Mouse (Mus musculus) hindbrain, postnatal 0 days (tissue): ENCODE measurements around the gene Fancl. TPM values are rescaled to one million over a fixed set of nuclear protein-coding genes. Genes with fewer than 3 reads are reported as not detected.
"Not testable (repeated sequence)": the region's sequence is repeated elsewhere in the genome, so short reads cannot be mapped to it uniquely, and the experiment has no call there.

Experiments
- ATAC-seq: fragments of 200-750 bp; cut with Nextera tagmentation; 2 replicates; pipeline ENCODE4 v1.8.0; 2017; ENCODE audit warnings: mild to moderate bottlenecking, moderate TSS enrichment, moderate library complexity
- DNase-seq: peaks from one replicate; pipeline ENCODE4 v3.0.0-alpha.2; 2015; ENCODE audit warnings: low spot score
- H3K27ac ChIP-seq: fragments of 300-500 bp; sonication (generic); 2 replicates; pipeline ENCODE4 v1.5.1; 2014; ENCODE audit warnings: mild to moderate bottlenecking
- H3K27me3 ChIP-seq: fragments of 300-500 bp; sonication (generic); 2 replicates; pipeline ENCODE4 v1.6.1; 2014; ENCODE audit warnings: low read length, mixed read lengths; ENCODE audit not compliant: insufficient read depth
- H3K36me3 ChIP-seq: fragments of 300-500 bp; sonication (generic); 2 replicates; pipeline ENCODE4 v1.6.1; 2014; ENCODE audit warnings: low read length, mixed read lengths; ENCODE audit not compliant: insufficient read depth
- H3K4me1 ChIP-seq: fragments of 300-500 bp; sonication (generic); 2 replicates; pipeline ENCODE4 v1.6.1; 2014; ENCODE audit warnings: antibody characterized with exemption, low read length, mixed read lengths; ENCODE audit not compliant: insufficient read depth
- H3K4me2 ChIP-seq: fragments of 300-500 bp; sonication (generic); 2 replicates; pipeline ENCODE4 v1.6.1; 2014; ENCODE audit warnings: low read depth, mild to moderate bottlenecking, low read length, moderate library complexity, mixed read lengths
- H3K4me3 ChIP-seq: fragments of 300-500 bp; sonication (generic); 2 replicates; pipeline ENCODE4 v1.5.1; 2014; ENCODE audit warnings: low read length
- H3K9ac ChIP-seq: fragments of 300-500 bp; sonication (generic); replicated peaks from 2 replicates; pipeline ENCODE4 v1.6.1; 2014; ENCODE audit warnings: mild to moderate bottlenecking, low read length, moderate library complexity, mixed read lengths
- H3K9me3 ChIP-seq: fragments of 300-500 bp; sonication (generic); 2 replicates; pipeline ENCODE4 v1.6.1; 2016; ENCODE audit warnings: low read length, mixed read lengths
- CTCF ChIP-seq: IDR thresholded peaks from 2 replicates; pipeline ENCODE4 v1.5.1; 2016; ENCODE audit warnings: antibody characterized with exemption, control low read depth, low read depth
- WGBS: fragments of 180-500 bp; shearing (Covaris S2); extraction: QIAGEN DNeasy Blood & Tissue Kit; methylation state at CpG from one replicate; pipeline ENCODE4 v1.1.7; 2014; 5-methylcytosine and 5-hydroxymethylcytosine counted together
- polyA plus RNA-seq: library from polyadenylated mRNA; unstranded; fragments of >200 nt; fragmentation: Nextera tagmentation; extraction: Ambion mirVana; gene quantifications from 2 replicates; pipeline ENCODE4 v1.2.1, GENCODE M21; 2015
- total RNA-seq: library from RNA; depleted of rRNA; stranded (reverse); fragments of >200 nt; gene quantifications from 2 replicates; pipeline ENCODE4 v1.2.3, GENCODE M21; 2014; rRNA removed

Gene Fancl
- total RNA-seq (5.7 and 6.3 TPM in 2 replicates), polyA plus RNA-seq (15.9 and 16.3 TPM in 2 replicates)

DNA sequence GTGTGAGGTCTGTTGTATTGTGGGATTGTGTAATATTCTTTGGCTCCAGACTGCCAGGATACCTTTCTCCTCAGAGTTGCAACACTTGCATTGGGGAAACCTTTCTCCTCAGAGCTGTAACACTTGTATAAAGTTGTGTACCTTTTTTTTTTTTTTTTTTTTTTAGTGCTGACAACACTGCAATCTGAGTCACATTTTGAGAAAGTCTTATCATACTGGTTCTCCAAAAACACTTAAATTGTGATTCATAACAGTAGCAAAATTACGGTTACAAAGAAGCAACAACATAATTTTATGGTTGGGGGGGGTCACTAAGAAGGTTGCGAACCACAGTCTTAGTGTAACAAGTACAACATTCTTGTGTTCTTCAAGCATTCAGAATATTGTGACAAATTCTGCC lies at the start of gene Fancl:
TSS of gene Fancl (plus strand) at position 165 of the 400 bp plus-strand sequence.
- no peak for TF ChIP-seq CTCF
- Histone ChIP-seq H3K4me2 (peak within 1 kb of the TSS; percentile 71), H3K4me1 (peaks cover 3% of the 10 kb centered on the region; the same call in 1 of the 2 replicates), H3K9ac (peak within 1 kb of the TSS; percentile 71), H3K27ac (peak within 1 kb of the TSS; percentile 88), H3K27me3 (no peaks in the 10 kb centered on the region), H3K9me3 (no peaks in the 10 kb centered on the region), H3K4me3 (peak within 1 kb of the TSS; percentile 74), H3K36me3 (no peaks in the 10 kb centered on the region)
- DNase-seq: no peak
- WGBS: 98% methylated on average over 2 of the region's 2 CpGs
- no peak for ATAC-seq

DNA sequence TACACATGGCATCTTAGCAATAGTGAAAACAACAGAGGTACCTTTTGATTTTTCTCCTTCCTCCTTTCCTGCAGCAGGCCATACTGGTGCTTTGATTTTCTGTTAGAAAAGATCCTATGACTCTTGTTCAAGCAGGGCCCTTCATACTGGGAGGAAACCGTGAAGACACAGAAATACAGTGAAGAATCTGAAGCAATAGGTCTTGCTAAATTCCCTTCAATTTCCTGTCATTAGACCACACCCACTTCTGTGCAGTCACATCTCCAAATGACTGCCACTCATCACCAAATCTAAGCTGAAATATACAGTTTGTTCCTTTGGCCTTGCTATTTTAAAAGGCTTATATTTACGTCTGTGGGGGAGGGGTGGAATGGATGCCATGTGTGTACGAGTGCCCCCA lies 49.1 kb upstream of the Fancl start:
- H3K9ac ChIP-seq: no peak overlapping the region
- H3K4me3 ChIP-seq: no peak overlapping the region
- H3K27me3 ChIP-seq: no peaks in the 10 kb centered on the region
- no peaks in the 10 kb centered on the region for H3K36me3 ChIP-seq
- H3K27ac ChIP-seq: no peak overlapping the region
- WGBS: 82% methylated on average over 3 of the region's 3 CpGs
- no peak for TF ChIP-seq CTCF
- DNase-seq: no peak
- H3K4me2 ChIP-seq: no peak overlapping the region
- no peaks in the 10 kb centered on the region for H3K4me1 ChIP-seq
- H3K9me3 ChIP-seq: no peaks in the 10 kb centered on the region
- no peak for ATAC-seq

DNA sequence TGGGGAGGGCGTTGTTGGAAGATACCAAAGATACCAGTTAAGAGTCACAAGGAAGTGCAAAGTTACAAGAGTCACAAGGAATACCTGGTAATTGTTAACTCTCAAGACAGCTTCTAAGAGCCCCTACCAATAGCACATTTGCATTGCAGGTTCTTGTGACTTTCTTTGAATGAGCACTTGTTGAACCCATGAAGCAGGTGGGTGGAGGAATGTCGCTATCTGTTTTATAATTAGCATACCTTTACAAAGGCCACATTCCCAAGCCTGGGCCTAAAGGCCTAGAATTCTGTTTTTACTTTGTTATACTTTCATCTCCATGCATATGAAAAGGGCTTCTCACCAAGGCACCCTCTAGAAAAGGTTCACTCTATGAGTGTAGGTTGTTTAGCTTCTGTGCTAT lies 15.8 kb upstream of the Fancl start:
- H3K27me3 ChIP-seq, ATAC-seq, H3K4me3 ChIP-seq, H3K36me3 ChIP-seq, H3K4me1 ChIP-seq, H3K9me3 ChIP-seq, DNase-seq, H3K9ac ChIP-seq, H3K4me2 ChIP-seq, H3K27ac ChIP-seq: not testable (repeated sequence)
- 77% methylated on average over 2 of the region's 2 CpGs for WGBS

GRCm38 (mm10) chr11:26371980-26372379 lies 14.0 kb upstream of the Fancl start:
- H3K4me1 ChIP-seq, H3K9ac ChIP-seq, ATAC-seq, H3K27ac ChIP-seq, H3K4me3 ChIP-seq, H3K27me3 ChIP-seq, DNase-seq, H3K4me2 ChIP-seq, H3K9me3 ChIP-seq, H3K36me3 ChIP-seq: not testable (repeated sequence)
- WGBS: 4% methylated on average over 1 of the region's 1 CpGs

- no peak overlapping the region for H3K4me2 ChIP-seq
- ATAC-seq: no peak
- TF ChIP-seq CTCF: no peak
Observed at GRCm38 (mm10) chr11:26374132-26374531, 11.8 kb upstream of the Fancl start.

DNA sequence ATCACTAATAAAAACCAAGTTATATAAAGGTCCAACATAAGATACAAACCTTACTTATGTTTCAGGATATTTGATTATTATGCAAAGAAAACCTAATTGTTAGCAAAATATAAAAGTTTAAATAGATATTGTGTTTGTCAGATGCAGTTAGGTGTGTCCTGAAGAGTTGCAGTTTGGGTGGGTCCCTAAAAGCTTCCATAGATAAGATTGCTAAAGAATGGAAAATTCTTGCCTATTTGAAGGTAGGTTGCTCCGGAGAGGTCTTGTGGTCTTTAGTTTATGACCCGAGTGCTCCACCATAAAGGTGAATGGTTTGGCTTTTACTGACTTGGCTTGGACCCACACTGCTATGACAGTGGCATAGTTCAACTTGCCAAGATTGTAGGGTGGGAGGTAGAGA lies 7.9 kb upstream of the Fancl start:
- 87% methylated on average over 2 of the region's 2 CpGs for WGBS
- Histone ChIP-seq H3K36me3 (no peaks in the 10 kb centered on the region), H3K9me3 (no peaks in the 10 kb centered on the region), H3K27me3 (no peaks in the 10 kb centered on the region), H3K4me3 (no peak overlapping the region), H3K4me2 (no peak overlapping the region), H3K9ac (no peak overlapping the region), H3K27ac (no peak overlapping the region), H3K4me1 (no peaks in the 10 kb centered on the region)
- DNase-seq: no peak
- no peak for ATAC-seq
- TF ChIP-seq CTCF: no peak

More at GRCm38 (mm10) chr11:26374132-26374531, 11.8 kb upstream of the Fancl start:
- Histone ChIP-seq H3K9me3 (no peaks in the 10 kb centered on the region), H3K9ac (no peak overlapping the region), H3K36me3 (no peaks in the 10 kb centered on the region), H3K4me3 (no peak overlapping the region), H3K4me1 (no peaks in the 10 kb centered on the region), H3K27ac (no peak overlapping the region), H3K27me3 (no peaks in the 10 kb centered on the region)
- no peak for DNase-seq
- 83% methylated on average over 2 of the region's 2 CpGs for WGBS

DNA sequence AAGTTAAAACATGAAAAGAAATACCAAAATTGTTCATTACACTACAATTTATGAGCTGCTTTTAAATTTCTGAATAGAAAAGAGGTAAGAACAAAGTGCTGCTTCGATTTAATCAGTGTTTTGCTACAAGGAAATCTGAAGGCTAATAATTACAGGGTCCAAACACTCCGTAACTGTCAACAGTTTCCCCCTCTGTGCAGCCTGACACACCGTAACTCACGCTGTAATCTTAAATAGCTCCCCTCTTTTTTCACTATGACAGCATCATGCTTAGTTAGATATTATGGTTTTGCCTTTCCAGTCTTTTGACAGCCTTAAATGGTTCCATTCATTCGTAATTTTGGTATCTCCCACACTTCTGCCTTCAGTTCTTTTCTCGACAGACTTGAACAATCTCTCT lies 4.4 kb upstream of the Fancl start:
- Histone ChIP-seq H3K9ac (no peak overlapping the region), H3K27ac (no peak overlapping the region), H3K4me2 (no peak overlapping the region), H3K27me3 (no peaks in the 10 kb centered on the region), H3K4me1 (no peaks in the 10 kb centered on the region), H3K9me3 (no peaks in the 10 kb centered on the region), H3K4me3 (no peak overlapping the region), H3K36me3 (no peaks in the 10 kb centered on the region)
- TF ChIP-seq CTCF: no peak
- no peak for DNase-seq
- no peak for ATAC-seq
- 85% methylated on average over 6 of the region's 6 CpGs for WGBS
